Mouse (Mus musculus) kidney, postnatal 10 days (tissue): ENCODE measurements around the gene Megf11.

Experiments used
- DNase-seq: peaks from one replicate; pipeline ENCODE4 v3.0.0; 2021; ENCODE audit warnings: mixed read lengths

The Megf11 gene

GRCm38 (mm10) chr9:64385511-64386465, at the start of gene Megf11:
TSS of gene Megf11 (plus strand) at chr9:64385626.
- DNase-seq: peak; percentile 61

- no peak for DNase-seq
These were observed 49.6 kb upstream of the Megf11 start for GRCm38 (mm10) chr9:64335825-64336224.

GRCm38 (mm10) chr9:64339361-64339760, 46.1 kb upstream of the Megf11 start:
- no peak for DNase-seq

- peak; percentile 85 for DNase-seq
These were observed 44.8 kb upstream of the Megf11 start for GRCm38 (mm10) chr9:64340351-64341253.

GRCm38 (mm10) chr9:64341254-64341566, 44.2 kb upstream of the Megf11 start, which contains the start of gene Dis3l:
TSS of gene Dis3l (minus strand) at chr9:64341288.
- no peak for DNase-seq

GRCm38 (mm10) chr9:64341671-64342070, 43.8 kb upstream of the Megf11 start:
- no peak for DNase-seq

- no peak for DNase-seq
These were observed 41.8 kb upstream of the Megf11 start for GRCm38 (mm10) chr9:64343656-64344055.

GRCm38 (mm10) chr9:64345931-64346330, 39.5 kb upstream of the Megf11 start:
- no peak for DNase-seq

GRCm38 (mm10) chr9:64347377-64347776, 38.0 kb upstream of the Megf11 start:
- no peak for DNase-seq

GRCm38 (mm10) chr9:64349490-64349889, 35.9 kb upstream of the Megf11 start:
- no peak for DNase-seq

GRCm38 (mm10) chr9:64351191-64351590, 34.2 kb upstream of the Megf11 start:
- DNase-seq: no peak

GRCm38 (mm10) chr9:64355627-64356026, 29.8 kb upstream of the Megf11 start:
- DNase-seq: no peak

GRCm38 (mm10) chr9:64361231-64361950, 24.0 kb upstream of the Megf11 start:
- DNase-seq: no peak

GRCm38 (mm10) chr9:64369871-64370270, 15.6 kb upstream of the Megf11 start:
- no peak for DNase-seq

GRCm38 (mm10) chr9:64371305-64371819, 14.1 kb upstream of the Megf11 start:
- DNase-seq: no peak

GRCm38 (mm10) chr9:64376380-64376779, 9.0 kb upstream of the Megf11 start:
- DNase-seq: no peak

- peak; percentile 40 for DNase-seq
These were observed 2.2 kb upstream of the Megf11 start for GRCm38 (mm10) chr9:64383021-64383788.

- no peak for DNase-seq
These were observed 1.2 kb downstream of the Megf11 start for GRCm38 (mm10) chr9:64386466-64387211.

GRCm38 (mm10) chr9:64389576-64390292, 4.3 kb downstream of the Megf11 start:
- no peak for DNase-seq

GRCm38 (mm10) chr9:64393914-64394596, 8.6 kb downstream of the Megf11 start:
- peak; percentile 92 for DNase-seq
